Mouse (Mus musculus) forebrain, embryonic 13.5 days (tissue): ENCODE measurements around the gene Tmem88b. TPM values are rescaled to one million over a fixed set of nuclear protein-coding genes. Genes with fewer than 3 reads are reported as not detected.
"Not testable (repeated sequence)": the region's sequence is repeated elsewhere in the genome, so short reads cannot be mapped to it uniquely, and the experiment has no call there.

ENCODE experiments used
- ATAC-seq: fragments of 200-750 bp; cut with Nextera tagmentation; 2 replicates; pipeline ENCODE4 v1.8.0; 2017
- H3K27ac ChIP-seq: fragments of 300-500 bp; sonication (generic); 2 replicates; pipeline ENCODE4 v1.5.1; 2015; ENCODE audit warnings: inconsistent platforms, mild to moderate bottlenecking, moderate library complexity
- H3K27me3 ChIP-seq: fragments of 300-500 bp; sonication (generic); 2 replicates; pipeline ENCODE4 v1.6.1; 2015; ENCODE audit warnings: mild to moderate bottlenecking, inconsistent platforms
- H3K36me3 ChIP-seq: fragments of 300-500 bp; sonication (generic); 2 replicates; pipeline ENCODE4 v1.6.1; 2015; ENCODE audit warnings: mild to moderate bottlenecking, inconsistent platforms; ENCODE audit not compliant: poor library complexity, severe bottlenecking
- H3K4me1 ChIP-seq: fragments of 300-500 bp; sonication (generic); 2 replicates; pipeline ENCODE4 v1.6.1; 2015; ENCODE audit warnings: inconsistent platforms
- H3K4me2 ChIP-seq: fragments of 300-500 bp; sonication (generic); 2 replicates; pipeline ENCODE4 v1.6.1; 2015; ENCODE audit warnings: inconsistent platforms, mild to moderate bottlenecking, moderate library complexity
- H3K4me3 ChIP-seq: fragments of 300-500 bp; sonication (generic); 2 replicates; pipeline ENCODE4 v1.5.1; 2015; ENCODE audit warnings: mild to moderate bottlenecking, inconsistent platforms
- H3K9ac ChIP-seq: fragments of 300-500 bp; sonication (generic); 2 replicates; pipeline ENCODE4 v1.6.1; 2015; ENCODE audit warnings: mild to moderate bottlenecking, inconsistent platforms
- H3K9me3 ChIP-seq: fragments of 300-500 bp; sonication (generic); replicated peaks from 2 replicates; pipeline ENCODE4 v1.6.1; 2016; ENCODE audit warnings: inconsistent platforms
- WGBS: fragments of 180-500 bp; shearing (Covaris S2); methylation state at CpG from one replicate; pipeline ENCODE4 v1.1.7; 2015; 5-methylcytosine and 5-hydroxymethylcytosine counted together
- polyA plus RNA-seq: library from polyadenylated mRNA; unstranded; fragments of >200 nt; fragmentation: Nextera tagmentation; extraction: Ambion mirVana; gene quantifications from 2 replicates; pipeline ENCODE4 v1.2.1, GENCODE M21; 2015

The Tmem88b gene
- polyA plus RNA-seq, 1 experiment from 2014 or later: 0.45 TPM

- no peak overlapping the region for H3K4me3 ChIP-seq
- H3K9ac ChIP-seq: no peak overlapping the region; the same call in 1 of the 2 replicates
- no peaks in the 10 kb centered on the region for H3K9me3 ChIP-seq
- WGBS: 85% methylated on average over 17 of the region's 17 CpGs
- no peak overlapping the region for H3K4me2 ChIP-seq
- H3K27me3 ChIP-seq: no peaks in the 10 kb centered on the region
- H3K4me1 ChIP-seq: no peaks in the 10 kb centered on the region
- H3K36me3 ChIP-seq: peaks cover 98% of the 10 kb centered on the region
- no peak for ATAC-seq
- H3K27ac ChIP-seq: no peak overlapping the region
These were observed 38.8 kb downstream of the Tmem88b start for GRCm38 (mm10) chr4:155746575-155747490.

- Histone ChIP-seq H3K4me3 (no peak overlapping the region), H3K4me1 (no peaks in the 10 kb centered on the region), H3K36me3 (peaks cover 98% of the 10 kb centered on the region), H3K27ac (no peak overlapping the region), H3K9ac (no peak overlapping the region), H3K9me3 (no peaks in the 10 kb centered on the region), H3K27me3 (no peaks in the 10 kb centered on the region), H3K4me2 (no peak overlapping the region)
- ATAC-seq: no peak
- WGBS: 88% methylated on average over 8 of the region's 8 CpGs
These were observed 39.6 kb downstream of the Tmem88b start for GRCm38 (mm10) chr4:155746036-155746548.

GRCm38 (mm10) chr4:155745136-155745535, 40.5 kb downstream of the Tmem88b start:
- Histone ChIP-seq H3K9me3 (no peaks in the 10 kb centered on the region), H3K4me3 (no peak overlapping the region), H3K36me3 (peaks cover 98% of the 10 kb centered on the region), H3K4me2 (no peak overlapping the region), H3K27me3 (no peaks in the 10 kb centered on the region), H3K4me1 (no peaks in the 10 kb centered on the region), H3K27ac (no peak overlapping the region), H3K9ac (no peak overlapping the region)
- ATAC-seq: no peak
- 95% methylated on average over 5 of the region's 5 CpGs for WGBS

GRCm38 (mm10) chr4:155744474-155744873, 41.2 kb downstream of the Tmem88b start:
- Histone ChIP-seq H3K4me2 (no peak overlapping the region), H3K4me3 (no peak overlapping the region), H3K4me1 (no peaks in the 10 kb centered on the region), H3K9me3 (no peaks in the 10 kb centered on the region), H3K36me3 (peaks cover 98% of the 10 kb centered on the region), H3K9ac (no peak overlapping the region), H3K27me3 (no peaks in the 10 kb centered on the region), H3K27ac (no peak overlapping the region)
- 92% methylated on average over 8 of the region's 8 CpGs for WGBS
- ATAC-seq: no peak

- Histone ChIP-seq H3K4me1 (no peaks in the 10 kb centered on the region), H3K9me3 (no peaks in the 10 kb centered on the region), H3K36me3 (peaks cover 95% of the 10 kb centered on the region), H3K4me3 (no peak overlapping the region), H3K9ac (no peak overlapping the region), H3K4me2 (no peak overlapping the region), H3K27ac (no peak overlapping the region), H3K27me3 (no peaks in the 10 kb centered on the region)
- ATAC-seq: no peak
- 94% methylated on average over 5 of the region's 5 CpGs for WGBS
These were observed 43.0 kb downstream of the Tmem88b start for GRCm38 (mm10) chr4:155742684-155743083.

GRCm38 (mm10) chr4:155740681-155741080, 45.0 kb downstream of the Tmem88b start:
- ATAC-seq, H3K27ac ChIP-seq, H3K27me3 ChIP-seq, H3K9ac ChIP-seq, H3K9me3 ChIP-seq, H3K4me2 ChIP-seq, H3K4me3 ChIP-seq: not testable (repeated sequence)
- 91% methylated on average over 10 of the region's 10 CpGs for WGBS
- H3K4me1 ChIP-seq: peaks cover 11% of the 10 kb centered on the region
- peaks cover 86% of the 10 kb centered on the region for H3K36me3 ChIP-seq

- no peaks in the 10 kb centered on the region for H3K9me3 ChIP-seq
- ATAC-seq: 0 out of 2 replicates have a peak, but pooled peaks have one; percentile 14
- H3K4me3 ChIP-seq: no peak overlapping the region
- no peak overlapping the region for H3K27ac ChIP-seq
- no peak overlapping the region for H3K4me2 ChIP-seq
- no peak overlapping the region for H3K9ac ChIP-seq
- H3K36me3 ChIP-seq: peaks cover 79% of the 10 kb centered on the region
- WGBS: 80% methylated on average over 37 of the region's 37 CpGs
- H3K4me1 ChIP-seq: peaks cover 15% of the 10 kb centered on the region
- H3K27me3 ChIP-seq: no peaks in the 10 kb centered on the region
These were observed 45.7 kb downstream of the Tmem88b start for GRCm38 (mm10) chr4:155739741-155740636.

- no peak overlapping the region for H3K4me2 ChIP-seq
- ATAC-seq: no peak
- WGBS: 84% methylated on average over 6 of the region's 6 CpGs
- H3K9ac ChIP-seq: no peak overlapping the region
- H3K27ac ChIP-seq: no peak overlapping the region
- peaks cover 17% of the 10 kb centered on the region for H3K4me1 ChIP-seq
- no peaks in the 10 kb centered on the region for H3K9me3 ChIP-seq
- peaks cover 72% of the 10 kb centered on the region for H3K36me3 ChIP-seq
- H3K4me3 ChIP-seq: no peak overlapping the region
- H3K27me3 ChIP-seq: no peaks in the 10 kb centered on the region
These were observed 46.5 kb downstream of the Tmem88b start for GRCm38 (mm10) chr4:155739152-155739551.

GRCm38 (mm10) chr4:155738262-155738661, 47.4 kb downstream of the Tmem88b start:
- WGBS: 72% methylated on average over 8 of the region's 8 CpGs
- H3K4me1 ChIP-seq: peaks cover 22% of the 10 kb centered on the region
- H3K9me3 ChIP-seq: no peaks in the 10 kb centered on the region
- H3K4me3 ChIP-seq: no peak overlapping the region
- peaks cover 66% of the 10 kb centered on the region for H3K36me3 ChIP-seq
- ATAC-seq: no peak
- no peaks in the 10 kb centered on the region for H3K27me3 ChIP-seq
- H3K9ac ChIP-seq: no peak overlapping the region
- no peak overlapping the region for H3K27ac ChIP-seq
- H3K4me2 ChIP-seq: no peak overlapping the region

GRCm38 (mm10) chr4:155736421-155736820, 49.3 kb downstream of the Tmem88b start:
- WGBS: 89% methylated on average over 5 of the region's 5 CpGs
- H3K27ac ChIP-seq: no peak overlapping the region

GRCm38 (mm10) chr4:155735788-155736187, 49.9 kb downstream of the Tmem88b start:
- H3K4me2 ChIP-seq: peak overlapping the region; percentile 93
- peak overlapping the region; percentile 95 for H3K9ac ChIP-seq
- no peaks in the 10 kb centered on the region for H3K27me3 ChIP-seq
- H3K4me1 ChIP-seq: peaks cover 22% of the 10 kb centered on the region
- H3K9me3 ChIP-seq: no peaks in the 10 kb centered on the region
- peak overlapping the region; percentile 83 for H3K4me3 ChIP-seq
- WGBS: 72% methylated on average over 5 of the region's 5 CpGs
- H3K27ac ChIP-seq: peak overlapping the region; percentile 91
- H3K36me3 ChIP-seq: peaks cover 56% of the 10 kb centered on the region
- no peak; the same call in 1 of the 2 replicates for ATAC-seq

More at GRCm38 (mm10) chr4:155736421-155736820, 49.3 kb downstream of the Tmem88b start:
- ATAC-seq: no peak
- H3K4me2 ChIP-seq: peak overlapping the region; percentile 93
- no peaks in the 10 kb centered on the region for H3K9me3 ChIP-seq
- H3K9ac ChIP-seq: peak overlapping the region; percentile 95; the same call in 1 of the 2 replicates
- peaks cover 22% of the 10 kb centered on the region for H3K4me1 ChIP-seq
- H3K4me3 ChIP-seq: peak overlapping the region; percentile 83
- no peaks in the 10 kb centered on the region for H3K27me3 ChIP-seq
- H3K36me3 ChIP-seq: peaks cover 58% of the 10 kb centered on the region
